Mouse (Mus musculus): Measurements from ENCODE around the gene Ccdc124. TPM values are rescaled to one million over a fixed set of nuclear protein-coding genes. Genes with fewer than 3 reads are reported as not detected.

Ccdc124 gene
- polyA plus RNA-seq, 2 experiments, result 58.9 to 96.2 TPM

DNA sequence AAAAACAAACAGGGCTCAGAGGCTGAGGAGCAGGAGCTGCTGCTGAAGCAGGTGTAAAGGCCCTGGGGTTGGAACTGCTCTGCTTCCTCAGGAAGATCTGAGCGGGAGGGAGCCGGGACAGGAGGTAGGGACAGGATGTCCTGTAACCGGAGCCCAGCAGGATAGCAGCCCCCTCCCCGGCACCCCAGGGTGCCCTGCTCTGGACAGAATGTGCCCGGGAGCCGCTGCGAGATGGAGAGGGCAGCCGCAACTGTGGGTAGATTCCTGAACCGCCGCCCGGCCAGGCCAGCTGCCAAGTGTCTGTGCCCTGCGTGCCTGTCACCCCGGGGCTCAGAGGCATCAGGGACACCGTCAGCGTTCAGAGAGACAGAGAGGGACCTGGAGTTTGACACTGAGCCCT lies 40.2 kb downstream of the Ccdc124 start:
- Histone ChIP-seq H3K27ac (replicated peaks; ENCODE audit: low read depth, low read length) (no peak overlapping the region), H3K36me3 (ENCODE audit: control insufficient read depth, insufficient read depth, low read length) (peaks cover 18% of the 10 kb centered on the region; the same call in 1 of the 2 replicates), H3K9ac (ENCODE audit: low read depth, low read length, severe bottlenecking) (0 out of 2 replicates have a peak overlapping the region, but pooled peaks have one; percentile 12), H3K27me3 (ENCODE audit: control insufficient read depth, insufficient read depth, low read length) (no peaks in the 10 kb centered on the region), H3K4me2 (replicated peaks; ENCODE audit: low read depth, low read length, severe bottlenecking) (no peak overlapping the region), H3K4me1 (ENCODE audit: control insufficient read depth, insufficient read depth, low read length) (no peaks in the 10 kb centered on the region), H3K9me3 (ENCODE audit: control insufficient read depth, low read length) (no peaks in the 10 kb centered on the region), H3K4me3 (replicated peaks; ENCODE audit: low read length) (no peak overlapping the region)
- WGBS, result 43% methylated on average over 9 of the region's 15 CpGs
- ATAC-seq (ENCODE audit: low FRiP score, low read depth) (0 out of 2 replicates have a peak, but pooled peaks have one; percentile 24), DNase-seq (ENCODE audit: low spot score) (no peak)
- TF ChIP-seq POLR2A (IDR thresholded peaks at IDR 0.05; ENCODE audit: borderline replicate concordance, extremely low read depth, insufficient read depth, insufficient read length), result no peak

DNA sequence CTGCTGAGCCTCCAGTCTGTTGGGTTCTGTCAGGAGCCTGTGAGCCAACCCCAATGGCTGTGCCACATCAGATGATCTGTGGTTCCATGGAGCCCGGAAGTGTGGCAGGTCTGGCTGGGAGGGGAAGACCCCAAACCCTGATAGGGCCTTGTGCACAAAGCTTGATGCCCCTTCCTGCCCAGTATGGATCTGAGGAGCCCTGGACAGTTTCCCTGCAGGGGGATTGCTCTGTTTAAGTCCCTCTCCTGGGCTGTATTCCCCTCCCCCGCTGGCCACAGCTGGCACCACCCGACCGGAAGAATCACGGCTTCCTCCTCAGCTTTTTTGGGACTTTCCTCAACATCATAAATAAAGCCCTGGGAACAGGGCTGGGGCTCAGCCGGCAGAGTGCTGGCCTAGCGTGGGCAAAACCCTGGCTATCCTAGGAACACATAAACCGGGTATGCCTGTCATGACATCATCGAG lies 40.7 kb downstream of the Ccdc124 start:
- H3K9ac ChIP-seq (ENCODE audit: low read depth, low read length, severe bottlenecking), result 0 out of 2 replicates have a peak overlapping the region, but pooled peaks have one; percentile 12
- no peak for ATAC-seq (ENCODE audit: low FRiP score, low read depth)
- 50% methylated on average over 9 of the region's 9 CpGs for WGBS

DNA sequence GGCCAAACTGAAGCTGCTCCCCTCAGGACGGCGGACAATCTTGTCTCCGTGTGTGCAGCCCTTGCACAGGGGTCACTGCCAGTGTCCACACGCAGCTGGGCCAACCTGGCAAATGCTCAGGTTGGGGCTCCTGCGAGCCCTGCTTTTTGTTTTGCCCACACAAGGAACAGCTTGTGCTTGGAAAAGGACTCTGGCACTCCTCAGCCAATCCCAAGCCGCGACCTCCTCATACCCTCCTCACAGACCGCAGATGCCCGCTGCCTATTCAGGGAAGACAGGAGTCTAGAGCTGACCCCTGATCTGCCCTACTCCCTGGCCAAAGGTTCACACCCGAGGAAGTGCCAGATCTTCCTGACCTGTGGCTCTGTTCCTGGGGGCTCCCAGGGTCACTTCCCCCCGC lies 41.4 kb downstream of the Ccdc124 start:
- no peak for ATAC-seq (ENCODE audit: low FRiP score, low read depth)
- Histone ChIP-seq H3K9ac (ENCODE audit: low read depth, low read length, severe bottlenecking) (no peak overlapping the region), H3K9me3 (ENCODE audit: control insufficient read depth, low read length) (no peaks in the 10 kb centered on the region), H3K27me3 (ENCODE audit: control insufficient read depth, insufficient read depth, low read length) (no peaks in the 10 kb centered on the region), H3K36me3 (ENCODE audit: control insufficient read depth, insufficient read depth, low read length) (peaks cover 18% of the 10 kb centered on the region; the same call in 1 of the 2 replicates), H3K4me1 (ENCODE audit: control insufficient read depth, insufficient read depth, low read length) (no peaks in the 10 kb centered on the region), H3K4me3 (replicated peaks; ENCODE audit: low read length) (no peak overlapping the region), H3K27ac (replicated peaks; ENCODE audit: low read depth, low read length) (no peak overlapping the region), H3K4me2 (replicated peaks; ENCODE audit: low read depth, low read length, severe bottlenecking) (no peak overlapping the region)
- no peak for DNase-seq (ENCODE audit: low spot score)
- TF ChIP-seq POLR2A (IDR thresholded peaks at IDR 0.05; ENCODE audit: borderline replicate concordance, extremely low read depth, insufficient read depth, insufficient read length), result no peak
- 61% methylated on average over 11 of the region's 11 CpGs for WGBS

More for the DNA sequence above, 40.7 kb downstream of the Ccdc124 start:
- Histone ChIP-seq H3K4me3 (replicated peaks; ENCODE audit: low read length) (no peak overlapping the region), H3K4me2 (replicated peaks; ENCODE audit: low read depth, low read length, severe bottlenecking) (no peak overlapping the region), H3K27me3 (ENCODE audit: control insufficient read depth, insufficient read depth, low read length) (no peaks in the 10 kb centered on the region), H3K4me1 (ENCODE audit: control insufficient read depth, insufficient read depth, low read length) (no peaks in the 10 kb centered on the region), H3K36me3 (ENCODE audit: control insufficient read depth, insufficient read depth, low read length) (peaks cover 18% of the 10 kb centered on the region; the same call in 1 of the 2 replicates), H3K27ac (replicated peaks; ENCODE audit: low read depth, low read length) (no peak overlapping the region), H3K9me3 (ENCODE audit: control insufficient read depth, low read length) (no peaks in the 10 kb centered on the region)
- no peak for DNase-seq (ENCODE audit: low spot score)
- TF ChIP-seq POLR2A (IDR thresholded peaks at IDR 0.05; ENCODE audit: borderline replicate concordance, extremely low read depth, insufficient read depth, insufficient read length), result no peak

DNA sequence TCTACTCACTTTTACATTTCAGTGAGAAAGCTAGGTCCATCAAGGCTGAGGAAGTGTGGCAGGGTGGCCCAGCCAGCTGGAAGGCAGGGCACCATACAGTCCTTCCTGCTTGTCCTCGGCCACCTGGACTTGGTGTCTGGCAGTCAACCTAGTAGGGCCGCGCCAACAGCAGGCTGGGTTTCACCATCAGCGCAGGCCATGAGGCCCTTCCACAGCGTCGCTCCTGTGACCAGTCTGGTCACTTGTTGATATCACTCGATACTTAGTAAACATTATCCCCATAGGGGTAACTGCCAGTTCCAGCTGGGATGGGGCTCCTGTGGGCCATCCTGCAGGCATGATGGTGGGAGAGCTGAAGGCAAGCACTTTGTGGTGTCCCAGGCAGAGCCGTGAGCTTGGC lies 42.2 kb downstream of the Ccdc124 start:
- DNase-seq (ENCODE audit: low spot score) (no peak), ATAC-seq (ENCODE audit: low FRiP score, low read depth) (no peak)
- no peak overlapping the region for H3K4me2 ChIP-seq (replicated peaks; ENCODE audit: low read depth, low read length, severe bottlenecking)
- H3K27ac ChIP-seq (replicated peaks; ENCODE audit: low read depth, low read length), result no peak overlapping the region
- peaks cover 14% of the 10 kb centered on the region; the same call in 1 of the 2 replicates for H3K36me3 ChIP-seq (ENCODE audit: control insufficient read depth, insufficient read depth, low read length)
- H3K9ac ChIP-seq (ENCODE audit: low read depth, low read length, severe bottlenecking), result no peak overlapping the region
- no peaks in the 10 kb centered on the region for H3K27me3 ChIP-seq (ENCODE audit: control insufficient read depth, insufficient read depth, low read length)
- no peaks in the 10 kb centered on the region for H3K4me1 ChIP-seq (ENCODE audit: control insufficient read depth, insufficient read depth, low read length)
- no peak overlapping the region for H3K4me3 ChIP-seq (replicated peaks; ENCODE audit: low read length)
- no peaks in the 10 kb centered on the region for H3K9me3 ChIP-seq (ENCODE audit: control insufficient read depth, low read length)
- 85% methylated on average over 8 of the region's 8 CpGs for WGBS
- no peak for TF ChIP-seq POLR2A (IDR thresholded peaks at IDR 0.05; ENCODE audit: borderline replicate concordance, extremely low read depth, insufficient read depth, insufficient read length)

DNA sequence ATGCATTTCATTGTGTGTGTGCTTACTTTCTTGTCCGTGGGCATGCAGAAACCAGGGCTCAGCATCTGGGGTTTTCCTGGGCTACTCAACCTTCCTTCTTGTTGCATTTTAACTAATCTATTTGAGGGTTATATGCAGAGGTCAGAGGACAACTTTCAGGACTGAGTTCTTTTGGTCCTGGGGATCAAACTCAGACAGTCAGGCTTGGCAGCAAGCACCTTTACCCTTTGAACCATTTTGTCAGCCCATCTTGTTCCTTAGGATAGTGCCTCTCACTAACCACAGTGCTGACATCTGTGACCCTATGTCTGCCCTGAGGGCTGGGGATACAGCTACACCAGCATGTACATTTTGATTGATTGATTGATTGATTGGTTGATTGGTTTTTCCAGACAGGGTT lies 45.9 kb downstream of the Ccdc124 start:
- H3K36me3 ChIP-seq (ENCODE audit: control insufficient read depth, insufficient read depth, low read length), result no peaks in the 10 kb centered on the region
- H3K4me1 ChIP-seq (ENCODE audit: control insufficient read depth, insufficient read depth, low read length), result no peaks in the 10 kb centered on the region
- H3K9me3 ChIP-seq (ENCODE audit: control insufficient read depth, low read length), result no peaks in the 10 kb centered on the region
- ATAC-seq (ENCODE audit: low FRiP score, low read depth) (no peak), DNase-seq (ENCODE audit: low spot score) (no peak)
- no peak overlapping the region for H3K27ac ChIP-seq (replicated peaks; ENCODE audit: low read depth, low read length)
- no peak overlapping the region for H3K9ac ChIP-seq (ENCODE audit: low read depth, low read length, severe bottlenecking)
- no peak overlapping the region for H3K4me2 ChIP-seq (replicated peaks; ENCODE audit: low read depth, low read length, severe bottlenecking)
- no peak overlapping the region for H3K4me3 ChIP-seq (replicated peaks; ENCODE audit: low read length)
- H3K27me3 ChIP-seq (ENCODE audit: control insufficient read depth, insufficient read depth, low read length), result no peaks in the 10 kb centered on the region
- TF ChIP-seq POLR2A (IDR thresholded peaks at IDR 0.05; ENCODE audit: borderline replicate concordance, extremely low read depth, insufficient read depth, insufficient read length), result no peak
- WGBS, result 78% methylated on average over 1 of the region's 1 CpGs
